Mouse (Mus musculus) heart, embryonic 15.5 days (tissue): ENCODE measurements around the gene Cdc42ep3. TPM values are rescaled to one million over a fixed set of nuclear protein-coding genes. Genes with fewer than 3 reads are reported as not detected.

ENCODE experiments used
- ATAC-seq: fragments of 200-750 bp; cut with Nextera tagmentation; replicated peaks from 2 replicates; pipeline ENCODE4 v1.8.0; 2017; ENCODE audit warnings: low read depth, moderate TSS enrichment; ENCODE audit not compliant: insufficient number of reproducible peaks, insufficient read depth, low FRiP score
- H3K27ac ChIP-seq: fragments of 300-500 bp; sonication (generic); 2 replicates; pipeline ENCODE4 v1.5.1; 2015; ENCODE audit warnings: mild to moderate bottlenecking, inconsistent platforms
- H3K27me3 ChIP-seq: fragments of 300-500 bp; sonication (generic); 2 replicates; pipeline ENCODE4 v1.6.1; 2015; ENCODE audit warnings: inconsistent platforms
- H3K36me3 ChIP-seq: fragments of 300-500 bp; sonication (generic); 2 replicates; pipeline ENCODE4 v1.6.1; 2015; ENCODE audit warnings: mild to moderate bottlenecking, inconsistent platforms
- H3K4me1 ChIP-seq: fragments of 300-500 bp; sonication (generic); replicated peaks from 2 replicates; pipeline ENCODE4 v1.6.1; 2015; ENCODE audit warnings: inconsistent platforms
- H3K4me2 ChIP-seq: fragments of 300-500 bp; sonication (generic); 2 replicates; pipeline ENCODE4 v1.6.1; 2015; ENCODE audit warnings: inconsistent platforms, mild to moderate bottlenecking, moderate library complexity
- H3K4me3 ChIP-seq: fragments of 300-500 bp; sonication (generic); 2 replicates; pipeline ENCODE4 v1.5.1; 2015; ENCODE audit warnings: mild to moderate bottlenecking, inconsistent platforms
- H3K9ac ChIP-seq: fragments of 300-500 bp; sonication (generic); 2 replicates; pipeline ENCODE4 v1.6.1; 2015; ENCODE audit warnings: mild to moderate bottlenecking, inconsistent platforms
- H3K9me3 ChIP-seq: fragments of 300-500 bp; sonication (generic); replicated peaks from 2 replicates; pipeline ENCODE4 v1.6.1; 2016; ENCODE audit warnings: inconsistent platforms
- WGBS: fragments of 180-500 bp; shearing (Covaris S2); methylation state at CpG from one replicate; pipeline ENCODE4 v1.1.7; 2015; ENCODE audit warnings: mixed read lengths; 5-methylcytosine and 5-hydroxymethylcytosine counted together
- polyA plus RNA-seq: library from polyadenylated mRNA; unstranded; fragments of >200 nt; fragmentation: Nextera tagmentation; extraction: Ambion mirVana; gene quantifications from 2 replicates; pipeline ENCODE4 v1.2.1, GENCODE M21; 2015

Gene Cdc42ep3
- polyA plus RNA-seq, 1 experiment from 2014 or later, result 80.9 TPM

- ATAC-seq, result 0 out of 2 replicates have a peak, but pooled peaks have one; percentile 9
- H3K9me3 ChIP-seq, result no peaks in the 10 kb centered on the region
- no peaks in the 10 kb centered on the region for H3K27me3 ChIP-seq
- peak overlapping the region; percentile 96 for H3K4me3 ChIP-seq
- H3K4me1 ChIP-seq, result peaks cover 26% of the 10 kb centered on the region
- H3K36me3 ChIP-seq, result no peaks in the 10 kb centered on the region
- peak overlapping the region; percentile 97 for H3K9ac ChIP-seq
- 7% methylated on average over 24 of the region's 24 CpGs for WGBS
- peak overlapping the region; percentile 96 for H3K27ac ChIP-seq
- H3K4me2 ChIP-seq, result peak overlapping the region; percentile 93
Measured at GRCm38 (mm10) chr17:79356071-79356601, 1.2 kb upstream of the Cdc42ep3 start.

- Histone ChIP-seq H3K27ac (peak overlapping the region; percentile 96), H3K9me3 (no peaks in the 10 kb centered on the region), H3K4me1 (peaks cover 33% of the 10 kb centered on the region), H3K27me3 (no peaks in the 10 kb centered on the region), H3K4me3 (peak overlapping the region; percentile 96), H3K36me3 (no peaks in the 10 kb centered on the region), H3K9ac (peak overlapping the region; percentile 97), H3K4me2 (peak overlapping the region; percentile 93)
- peak; percentile 53 for ATAC-seq
- WGBS, result under 1% methylated on average over 59 of the region's 59 CpGs
Measured at GRCm38 (mm10) chr17:79355271-79355991, 540 bp upstream of the Cdc42ep3 start.

GRCm38 (mm10) chr17:79354174-79354443 lies 782 bp downstream of the Cdc42ep3 start:
- H3K36me3 ChIP-seq, result no peaks in the 10 kb centered on the region
- H3K4me1 ChIP-seq, result peaks cover 46% of the 10 kb centered on the region
- peak overlapping the region; percentile 96 for H3K27ac ChIP-seq
- H3K4me2 ChIP-seq, result peak overlapping the region; percentile 93
- H3K9ac ChIP-seq, result peak overlapping the region; percentile 97
- 0% methylated on average over 6 of the region's 6 CpGs for WGBS
- no peaks in the 10 kb centered on the region for H3K9me3 ChIP-seq
- ATAC-seq, result no peak
- peak overlapping the region; percentile 96 for H3K4me3 ChIP-seq
- no peaks in the 10 kb centered on the region for H3K27me3 ChIP-seq

GRCm38 (mm10) chr17:79353446-79354173 lies 1.3 kb downstream of the Cdc42ep3 start:
- 5% methylated on average over 16 of the region's 16 CpGs for WGBS
- peak overlapping the region; percentile 93 for H3K4me2 ChIP-seq
- ATAC-seq, result peak; percentile 28

GRCm38 (mm10) chr17:79350751-79351191 lies 4.1 kb downstream of the Cdc42ep3 start:
- no peaks in the 10 kb centered on the region for H3K27me3 ChIP-seq
- peaks cover 65% of the 10 kb centered on the region for H3K4me1 ChIP-seq
- H3K27ac ChIP-seq, result peak overlapping the region; percentile 25
- WGBS, result 34% methylated on average over 11 of the region's 11 CpGs
- H3K4me2 ChIP-seq, result peak overlapping the region; percentile 44
- peak overlapping the region; percentile 1; the same call in 1 of the 2 replicates for H3K4me3 ChIP-seq
- no peaks in the 10 kb centered on the region for H3K9me3 ChIP-seq
- H3K9ac ChIP-seq, result no peak overlapping the region
- peaks cover 3% of the 10 kb centered on the region; the same call in 1 of the 2 replicates for H3K36me3 ChIP-seq
- no peak for ATAC-seq

More at GRCm38 (mm10) chr17:79353446-79354173, 1.3 kb downstream of the Cdc42ep3 start:
- Histone ChIP-seq H3K9me3 (no peaks in the 10 kb centered on the region), H3K4me1 (peaks cover 50% of the 10 kb centered on the region), H3K27me3 (no peaks in the 10 kb centered on the region), H3K9ac (peak overlapping the region; percentile 97), H3K27ac (peak overlapping the region; percentile 96), H3K4me3 (peak overlapping the region; percentile 96), H3K36me3 (no peaks in the 10 kb centered on the region)

- 0 out of 2 replicates have a peak overlapping the region, but pooled peaks have one; percentile 21 for H3K27ac ChIP-seq
- ATAC-seq, result no peak
- H3K4me2 ChIP-seq, result peak overlapping the region; percentile 11; the same call in 1 of the 2 replicates
- no peak overlapping the region for H3K4me3 ChIP-seq
- no peaks in the 10 kb centered on the region for H3K27me3 ChIP-seq
- H3K36me3 ChIP-seq, result peaks cover 3% of the 10 kb centered on the region; the same call in 1 of the 2 replicates
- no peaks in the 10 kb centered on the region for H3K9me3 ChIP-seq
- no peak overlapping the region for H3K9ac ChIP-seq
- peaks cover 75% of the 10 kb centered on the region for H3K4me1 ChIP-seq
- WGBS, result 71% methylated on average over 4 of the region's 4 CpGs
Measured at GRCm38 (mm10) chr17:79349371-79349770, 5.5 kb downstream of the Cdc42ep3 start.

- 65% methylated on average over 7 of the region's 7 CpGs for WGBS
- H3K27me3 ChIP-seq, result no peaks in the 10 kb centered on the region
- H3K4me2 ChIP-seq, result peak overlapping the region; percentile 9; the same call in 1 of the 2 replicates
- peaks cover 3% of the 10 kb centered on the region; the same call in 1 of the 2 replicates for H3K36me3 ChIP-seq
- no peak overlapping the region for H3K4me3 ChIP-seq
- ATAC-seq, result no peak
- H3K4me1 ChIP-seq, result peaks cover 84% of the 10 kb centered on the region
- no peaks in the 10 kb centered on the region for H3K9me3 ChIP-seq
- H3K27ac ChIP-seq, result no peak overlapping the region
- no peak overlapping the region for H3K9ac ChIP-seq
Measured at GRCm38 (mm10) chr17:79347920-79348589, 6.8 kb downstream of the Cdc42ep3 start.

- Histone ChIP-seq H3K36me3 (peaks cover 3% of the 10 kb centered on the region; the same call in 1 of the 2 replicates), H3K9ac (no peak overlapping the region), H3K9me3 (no peaks in the 10 kb centered on the region), H3K4me1 (peaks cover 85% of the 10 kb centered on the region), H3K4me3 (no peak overlapping the region), H3K27me3 (no peaks in the 10 kb centered on the region), H3K4me2 (no peak overlapping the region), H3K27ac (no peak overlapping the region)
- no peak for ATAC-seq
- WGBS, result 61% methylated on average over 4 of the region's 4 CpGs
Measured at GRCm38 (mm10) chr17:79347291-79347690, 7.6 kb downstream of the Cdc42ep3 start.

GRCm38 (mm10) chr17:79345001-79345709 lies 9.7 kb downstream of the Cdc42ep3 start:
- peaks cover 5% of the 10 kb centered on the region; the same call in 1 of the 2 replicates for H3K36me3 ChIP-seq
- H3K4me1 ChIP-seq, result peaks cover 74% of the 10 kb centered on the region
- no peaks in the 10 kb centered on the region for H3K27me3 ChIP-seq
- no peaks in the 10 kb centered on the region for H3K9me3 ChIP-seq
- 87% methylated on average over 25 of the region's 25 CpGs for whole genome bisulfite sequencing
- H3K27ac ChIP-seq, result 0 out of 2 replicates have a peak overlapping the region, but pooled peaks have one; percentile 27
- H3K4me3 ChIP-seq, result no peak overlapping the region
- no peak overlapping the region for H3K4me2 ChIP-seq
- no peak for ATAC-seq
- no peak overlapping the region for H3K9ac ChIP-seq

GRCm38 (mm10) chr17:79343334-79343946 lies 11.5 kb downstream of the Cdc42ep3 start:
- ATAC-seq, result no peak
- 48% methylated on average over 5 of the region's 5 CpGs for WGBS
- no peak overlapping the region; the same call in 1 of the 2 replicates for H3K4me2 ChIP-seq
- H3K27me3 ChIP-seq, result no peaks in the 10 kb centered on the region
- peaks cover 75% of the 10 kb centered on the region for H3K4me1 ChIP-seq
- no peaks in the 10 kb centered on the region for H3K9me3 ChIP-seq
- no peak overlapping the region for H3K4me3 ChIP-seq
- H3K36me3 ChIP-seq, result peaks cover 6% of the 10 kb centered on the region; the same call in 1 of the 2 replicates
- H3K9ac ChIP-seq, result no peak overlapping the region
- peak overlapping the region; percentile 35 for H3K27ac ChIP-seq
